Mouse (Mus musculus) bone marrow macrophage, adult 2 months (primary cell): ENCODE measurements at regions not wholly inside any gene's neighbourhood (a gene's known extent, or its start where the extent isn't known, plus 50 kb on each side); places are given as distances from the start of the nearest gene placed in this dataset.

Source experiments
- CTCF ChIP-seq: IDR thresholded peaks from 2 replicates; pipeline ENCODE4 v1.5.1; 2012; ENCODE audit warnings: low read depth, mild to moderate bottlenecking, low read length, moderate library complexity
- POLR2A ChIP-seq: IDR thresholded peaks from 2 replicates; pipeline ENCODE4 v1.6.1; 2012; ENCODE audit warnings: mild to moderate bottlenecking, low read depth, low read length, borderline replicate concordance

GRCm38 (mm10) chr3:10685501-10685951 is 350.0 kb upstream of the Gm38303 start:
- TF ChIP-seq CTCF (no peak), POLR2A (no peak)
